Mouse (Mus musculus): ENCODE measurements around the gene Uba1.

GRCm38 (mm10) chrX:20704295-20705082 is 46.4 kb downstream of the Uba1 start:
- TF ChIP-seq HCFC1 (IDR thresholded peaks at IDR 0.05; ENCODE audit: borderline replicate concordance, insufficient read depth, low read length) (no peak), MAFK (IDR thresholded peaks at IDR 0.05; ENCODE audit: insufficient read depth, low read depth, low read length) (no peak)
